Mouse (Mus musculus) myocyte (in vitro differentiated cells): Measurements from ENCODE around the gene Fam13a. TPM values are rescaled to one million over a fixed set of nuclear protein-coding genes. Genes with fewer than 3 reads are reported as not detected.

Experiments
- H3K27me3 ChIP-seq: one replicate; pipeline ENCODE4 v1.6.1; 2011; ENCODE audit not compliant: control insufficient read depth, insufficient read depth, insufficient read length
- H3K36me3 ChIP-seq: one replicate; pipeline ENCODE4 v1.6.1; 2011; ENCODE audit not compliant: control insufficient read depth, insufficient read depth
- H3K4me2 ChIP-seq: one replicate; pipeline ENCODE4 v1.6.1; 2011; ENCODE audit warnings: low read depth, control low read depth
- H3K4me3 ChIP-seq: one replicate; pipeline ENCODE4 v1.5.1; 2011; ENCODE audit warnings: mild to moderate bottlenecking, control low read depth, moderate library complexity
- H3K79me2 ChIP-seq: one replicate; pipeline ENCODE4 v1.6.1; 2011; ENCODE audit not compliant: control insufficient read depth, insufficient read depth
- H3ac ChIP-seq: one replicate; pipeline ENCODE4 v1.6.1; 2011; ENCODE audit not compliant: control insufficient read depth, insufficient read length
- CEBPB ChIP-seq: IDR thresholded peaks from 2 replicates; pipeline ENCODE4 v1.6.1; 2011; ENCODE audit warnings: mild to moderate bottlenecking, moderate library complexity; ENCODE audit not compliant: poor library complexity, insufficient read depth, severe bottlenecking
- E2F4 ChIP-seq: IDR thresholded peaks from one replicate; pipeline ENCODE4 v1.6.1; 2011; ENCODE audit warnings: mild to moderate bottlenecking, control low read depth, moderate library complexity; ENCODE audit not compliant: insufficient read depth
- MAX ChIP-seq: IDR thresholded peaks from one replicate; pipeline ENCODE4 v1.6.1; 2011; ENCODE audit warnings: low read depth, mild to moderate bottlenecking, control low read depth
- MYOD1 ChIP-seq, 3 experiments: IDR thresholded peaks; one replicate each; pipeline ENCODE4 v1.6.1; 2011; ENCODE audit warnings: control low read depth in 2 of 3, low read depth in 2 of 3, mild to moderate bottlenecking in 2 of 3, moderate library complexity in 1 of 3; ENCODE audit not compliant: insufficient read length in 2 of 3, control insufficient read depth in 1 of 3
- MYOG ChIP-seq, 3 experiments: IDR thresholded peaks; one replicate each; pipeline ENCODE4 v1.6.1; 2011; ENCODE audit warnings: control low read depth in 2 of 3, low read depth in 2 of 3, mild to moderate bottlenecking in 2 of 3; ENCODE audit not compliant: insufficient read length in 2 of 3, control insufficient read depth in 1 of 3, insufficient read depth in 1 of 3
- POLR2A ChIP-seq: IDR thresholded peaks from one replicate; pipeline ENCODE4 v1.6.1; 2011; ENCODE audit warnings: low read depth, mild to moderate bottlenecking, control low read depth, moderate library complexity; ENCODE audit not compliant: insufficient read length
- POLR2AphosphoS2 ChIP-seq: IDR thresholded peaks from one replicate; pipeline ENCODE4 v1.6.1; 2011; ENCODE audit warnings: low read depth, control low read depth; ENCODE audit not compliant: insufficient read length
- REST ChIP-seq: IDR thresholded peaks from one replicate; pipeline ENCODE4 v1.6.1; 2011; ENCODE audit warnings: mild to moderate bottlenecking, control low read depth, moderate library complexity; ENCODE audit not compliant: insufficient read depth, insufficient read length
- SRF ChIP-seq: IDR thresholded peaks from one replicate; pipeline ENCODE4 v1.6.1; 2011; ENCODE audit warnings: low read depth; ENCODE audit not compliant: control insufficient read depth, insufficient read length
- TCF12 ChIP-seq: IDR thresholded peaks from one replicate; pipeline ENCODE4 v1.6.1; 2011; ENCODE audit warnings: mild to moderate bottlenecking, control low read depth; ENCODE audit not compliant: poor library complexity, insufficient read depth, severe bottlenecking
- TCF3 ChIP-seq: IDR thresholded peaks from one replicate; pipeline ENCODE4 v1.6.1; 2011; ENCODE audit warnings: low read depth, control low read depth; ENCODE audit not compliant: insufficient read length
- USF1 ChIP-seq: IDR thresholded peaks from one replicate; pipeline ENCODE4 v1.6.1; 2011; ENCODE audit warnings: low read depth, mild to moderate bottlenecking, control low read depth, moderate library complexity
- polyA plus RNA-seq: library from polyadenylated mRNA; unstranded; fragments of >200 nt; fragmentation: generic; extraction: Trizol; gene quantifications from one replicate; pipeline ENCODE4 v1.2.1, GENCODE M21; 2012; ENCODE audit warnings: missing spikeins

Fam13a gene
- polyA plus RNA-seq, 1 experiment = 0.43 TPM

- Histone ChIP-seq H3K4me2 (no peak overlapping the region), H3K36me3 (no peaks in the 10 kb centered on the region), H3K4me3 (no peak overlapping the region), H3ac (no peak overlapping the region), H3K27me3 (no peaks in the 10 kb centered on the region), H3K79me2 (no peaks in the 10 kb centered on the region)
- TF ChIP-seq E2F4 (no peak), POLR2AphosphoS2 (no peak), SRF (no peak), POLR2A (no peak), TCF12 (no peak), USF1 (no peak), CEBPB (no peak), TCF3 (no peak), MYOD1 (IDR thresholded peaks at IDR 0.05; ENCODE audit: control insufficient read depth in 1 of 3, insufficient read length in 2 of 3, low read depth in 2 of 3) (no peak), REST (no peak)
Observed at GRCm38 (mm10) chr6:58989149-58989548, 35.2 kb downstream of the Fam13a start.

GRCm38 (mm10) chr6:58988706-58989105, 35.6 kb downstream of the Fam13a start:
- Histone ChIP-seq H3ac (no peak overlapping the region), H3K27me3 (no peaks in the 10 kb centered on the region), H3K79me2 (no peaks in the 10 kb centered on the region), H3K36me3 (no peaks in the 10 kb centered on the region), H3K4me3 (no peak overlapping the region), H3K4me2 (no peak overlapping the region)
- TF ChIP-seq MAX = no peak
- no peak for TF ChIP-seq MYOG (IDR thresholded peaks at IDR 0.05; ENCODE audit: control insufficient read depth in 1 of 3, insufficient read depth in 1 of 3, insufficient read length in 2 of 3, low read depth in 2 of 3)
- no peak for TF ChIP-seq TCF12
- TF ChIP-seq USF1 = no peak
- no peak for TF ChIP-seq MYOD1 (IDR thresholded peaks at IDR 0.05; ENCODE audit: control insufficient read depth in 1 of 3, insufficient read length in 2 of 3, low read depth in 2 of 3)
- TF ChIP-seq CEBPB = no peak
- TF ChIP-seq SRF = no peak
- TF ChIP-seq TCF3 = no peak
- no peak for TF ChIP-seq E2F4
- TF ChIP-seq POLR2A = no peak
- no peak for TF ChIP-seq REST
- TF ChIP-seq POLR2AphosphoS2 = no peak

GRCm38 (mm10) chr6:58987166-58987565, 37.2 kb downstream of the Fam13a start:
- no peaks in the 10 kb centered on the region for H3K79me2 ChIP-seq
- H3ac ChIP-seq = no peak overlapping the region
- no peaks in the 10 kb centered on the region for H3K27me3 ChIP-seq
- H3K4me2 ChIP-seq = no peak overlapping the region
- no peak overlapping the region for H3K4me3 ChIP-seq
- no peak for TF ChIP-seq USF1
- TF ChIP-seq E2F4 = no peak
- H3K36me3 ChIP-seq = no peaks in the 10 kb centered on the region

- Histone ChIP-seq H3ac (no peak overlapping the region), H3K4me2 (no peak overlapping the region), H3K27me3 (no peaks in the 10 kb centered on the region), H3K4me3 (no peak overlapping the region), H3K79me2 (no peaks in the 10 kb centered on the region), H3K36me3 (no peaks in the 10 kb centered on the region)
- TF ChIP-seq POLR2A = no peak
- no peak for TF ChIP-seq REST
- no peak for TF ChIP-seq MYOG (IDR thresholded peaks at IDR 0.05; ENCODE audit: control insufficient read depth in 1 of 3, insufficient read depth in 1 of 3, insufficient read length in 2 of 3, low read depth in 2 of 3)
- no peak for TF ChIP-seq MYOD1 (IDR thresholded peaks at IDR 0.05; ENCODE audit: control insufficient read depth in 1 of 3, insufficient read length in 2 of 3, low read depth in 2 of 3)
- no peak for TF ChIP-seq TCF12
Observed at GRCm38 (mm10) chr6:58985186-58985585, 39.2 kb downstream of the Fam13a start.

- Histone ChIP-seq H3K4me2 (no peak overlapping the region), H3K79me2 (no peaks in the 10 kb centered on the region), H3K4me3 (no peak overlapping the region), H3ac (no peak overlapping the region), H3K36me3 (no peaks in the 10 kb centered on the region), H3K27me3 (no peaks in the 10 kb centered on the region)
- TF ChIP-seq TCF3 (no peak), SRF (no peak), POLR2AphosphoS2 (no peak), TCF12 (no peak), MAX (no peak), POLR2A (no peak), E2F4 (no peak), MYOD1 (IDR thresholded peaks at IDR 0.05; ENCODE audit: control insufficient read depth in 1 of 3, insufficient read length in 2 of 3, low read depth in 2 of 3) (no peak), USF1 (no peak), REST (no peak)
Observed at GRCm38 (mm10) chr6:58975249-58975648, 49.1 kb downstream of the Fam13a start.

- H3K4me2 ChIP-seq = no peak overlapping the region
- H3K4me3 ChIP-seq = no peak overlapping the region
- TF ChIP-seq CEBPB = no peak
- TF ChIP-seq SRF = no peak
- TF ChIP-seq MYOG (IDR thresholded peaks at IDR 0.05; ENCODE audit: control insufficient read depth in 1 of 3, insufficient read depth in 1 of 3, insufficient read length in 2 of 3, low read depth in 2 of 3) = no peak
- TF ChIP-seq E2F4 = no peak
- no peak for TF ChIP-seq REST
- TF ChIP-seq MYOD1 (IDR thresholded peaks at IDR 0.05; ENCODE audit: control insufficient read depth in 1 of 3, insufficient read length in 2 of 3, low read depth in 2 of 3) = no peak
- TF ChIP-seq POLR2A = no peak
- TF ChIP-seq USF1 = no peak
- TF ChIP-seq MAX = no peak
- TF ChIP-seq TCF12 = no peak
- no peak for TF ChIP-seq TCF3
- no peak for TF ChIP-seq POLR2AphosphoS2
- H3K79me2 ChIP-seq = no peaks in the 10 kb centered on the region
- no peak overlapping the region for H3ac ChIP-seq
- no peaks in the 10 kb centered on the region for H3K27me3 ChIP-seq
- H3K36me3 ChIP-seq = no peaks in the 10 kb centered on the region
Observed at GRCm38 (mm10) chr6:58974428-58974827, 49.9 kb downstream of the Fam13a start.
